Mouse (Mus musculus) cerebellum, adult (tissue): Measurements from ENCODE around the gene Gls2.
"Not testable (repeated sequence)": the region's sequence is repeated elsewhere in the genome, so short reads cannot be mapped to it uniquely, and the experiment has no call there.

Source experiments
- ATAC-seq: cut with Nextera tagmentation; 2 replicates; pipeline ENCODE4 v1.9.2; 2017; ENCODE audit warnings: mild to moderate bottlenecking, moderate library complexity, mixed read lengths; ENCODE audit not compliant: insufficient number of reproducible peaks, low FRiP score, low TSS enrichment

The Gls2 gene

DNA sequence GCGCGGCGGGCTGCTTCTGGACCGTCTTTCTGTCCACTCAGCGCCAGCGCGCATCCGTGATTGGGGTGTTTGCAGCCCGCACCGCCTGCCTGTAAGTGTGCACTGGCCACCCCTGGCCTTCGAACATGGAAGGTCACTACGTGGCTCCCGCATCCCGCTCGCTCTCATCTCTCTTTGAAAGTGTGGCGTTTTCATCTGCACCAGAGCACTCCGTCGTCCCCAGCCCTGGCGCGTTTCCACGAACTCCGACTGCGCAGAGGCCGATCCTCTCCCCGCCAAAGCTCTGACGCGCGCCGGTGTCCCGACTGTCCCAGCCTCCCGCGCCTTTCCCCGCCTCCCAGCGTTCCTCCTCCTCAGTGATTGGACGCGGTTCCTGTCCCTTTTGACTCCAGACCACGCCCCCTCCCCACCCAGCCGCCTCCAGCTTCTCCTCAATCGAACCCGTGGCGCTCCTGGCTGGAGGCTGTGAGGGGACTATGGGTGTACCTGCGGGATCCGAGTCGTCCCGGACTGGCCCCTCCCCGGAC, at the start of gene Gls2:
TSS of gene Gls2 (plus strand) at position 434 of the 527 bp plus-strand sequence.
- peak; percentile 95 for ATAC-seq

DNA sequence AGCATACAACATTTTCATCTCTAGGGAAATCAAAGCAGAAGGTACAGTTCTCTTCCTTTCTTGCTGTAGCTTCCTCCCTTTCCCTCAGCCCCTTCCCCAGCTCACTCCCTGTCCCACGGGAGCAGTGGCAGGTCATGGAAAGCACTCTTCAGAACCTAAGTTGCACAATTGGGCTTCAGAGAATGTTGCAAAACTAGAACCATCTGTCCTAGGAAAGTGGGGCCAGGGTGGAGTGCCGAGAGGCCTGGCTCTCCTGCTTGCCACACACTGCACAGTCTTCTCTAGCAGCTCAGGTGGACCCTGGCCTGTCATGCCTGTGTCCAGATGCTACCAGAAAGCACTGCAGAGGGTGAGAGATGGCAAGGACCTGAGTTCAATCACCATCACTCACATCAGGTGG, 49.3 kb upstream of the Gls2 start:
- no peak for ATAC-seq

DNA sequence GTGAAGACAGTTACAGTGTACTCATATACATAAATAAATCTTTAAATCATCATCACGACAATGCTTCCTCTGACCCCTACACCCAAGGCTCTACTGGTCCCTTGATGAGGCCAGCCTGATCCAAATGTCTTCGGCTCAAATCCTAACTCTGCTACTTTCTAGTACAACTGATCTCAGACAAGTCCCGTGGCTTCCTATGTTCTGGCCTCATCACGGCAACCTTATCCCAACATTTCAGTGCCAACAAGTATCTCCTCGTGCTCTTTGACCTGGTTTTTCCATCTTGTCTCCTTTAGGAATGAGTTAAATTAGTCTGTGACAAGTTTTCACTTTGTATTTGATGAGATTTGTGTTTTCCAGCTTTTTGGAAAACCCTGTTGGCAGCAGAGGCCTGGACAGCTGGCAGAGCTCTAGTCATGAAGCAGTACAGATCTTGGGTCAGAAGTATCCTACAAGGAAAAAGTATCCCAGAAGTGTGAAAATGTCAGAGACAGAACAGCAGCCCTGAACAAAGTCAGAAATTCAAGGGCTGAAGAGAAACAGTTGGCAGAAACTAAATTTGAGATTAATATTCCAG, 45.4 kb upstream of the Gls2 start:
- no peak for ATAC-seq

DNA sequence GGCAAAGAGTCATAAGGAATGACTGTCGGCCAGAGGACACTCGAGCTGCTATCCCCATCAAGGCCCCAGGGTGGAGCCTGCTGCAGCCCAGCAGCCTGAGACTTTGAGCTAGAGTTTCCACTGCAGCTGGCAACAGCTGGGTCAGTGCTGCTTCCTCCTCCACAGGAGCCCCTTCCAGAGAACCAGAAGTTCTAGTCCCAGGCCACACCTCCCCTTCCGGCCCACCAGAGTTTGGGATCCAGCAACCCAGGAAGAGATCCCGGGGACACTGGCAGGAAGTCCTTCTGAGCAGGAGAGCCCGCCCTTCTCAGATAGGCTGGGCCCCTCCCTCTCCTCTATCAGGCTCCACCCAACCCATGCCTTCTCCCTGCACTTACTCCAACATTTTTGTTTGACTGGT, 44.7 kb upstream of the Gls2 start:
- ATAC-seq = no peak

DNA sequence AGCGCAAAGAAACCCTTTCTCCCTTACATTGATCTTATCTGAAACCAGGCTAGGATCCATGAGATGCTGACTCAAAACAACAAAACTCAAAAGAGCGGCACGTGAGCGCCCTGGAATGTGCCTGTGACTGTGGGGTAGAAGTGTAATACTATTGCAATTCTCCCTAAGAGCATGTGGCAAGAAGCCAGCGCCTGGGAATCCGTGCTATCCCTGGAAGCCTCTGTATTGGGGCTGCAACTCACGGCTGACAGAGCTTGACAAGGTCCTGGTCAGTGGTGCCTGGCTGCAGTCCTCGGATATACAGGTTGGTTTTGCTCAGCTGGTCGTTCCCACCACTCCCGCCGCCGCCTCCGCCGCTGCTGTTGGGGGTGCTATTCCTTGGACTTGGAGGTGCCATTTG, 43.3 kb upstream of the Gls2 start:
- ATAC-seq = no peak

DNA sequence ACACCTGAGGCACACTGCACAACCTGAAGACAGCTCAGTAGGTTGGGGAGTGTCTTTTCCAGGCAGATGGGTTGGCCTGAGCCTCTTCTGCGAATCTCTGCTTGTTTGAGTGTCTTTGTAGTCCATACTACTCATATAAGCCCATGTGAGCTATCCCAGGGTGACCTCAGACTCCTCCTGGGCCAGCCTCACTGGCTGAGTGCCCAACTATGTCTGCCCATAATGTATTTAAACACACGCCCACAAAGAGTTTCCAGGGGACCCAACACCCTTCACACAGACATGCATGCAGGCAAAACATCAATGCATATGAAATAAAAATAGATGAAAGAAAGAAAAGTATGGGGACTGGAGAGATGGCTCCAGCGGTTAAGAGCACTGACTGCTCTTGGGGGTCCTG, 40.3 kb upstream of the Gls2 start:
- no peak for ATAC-seq

DNA sequence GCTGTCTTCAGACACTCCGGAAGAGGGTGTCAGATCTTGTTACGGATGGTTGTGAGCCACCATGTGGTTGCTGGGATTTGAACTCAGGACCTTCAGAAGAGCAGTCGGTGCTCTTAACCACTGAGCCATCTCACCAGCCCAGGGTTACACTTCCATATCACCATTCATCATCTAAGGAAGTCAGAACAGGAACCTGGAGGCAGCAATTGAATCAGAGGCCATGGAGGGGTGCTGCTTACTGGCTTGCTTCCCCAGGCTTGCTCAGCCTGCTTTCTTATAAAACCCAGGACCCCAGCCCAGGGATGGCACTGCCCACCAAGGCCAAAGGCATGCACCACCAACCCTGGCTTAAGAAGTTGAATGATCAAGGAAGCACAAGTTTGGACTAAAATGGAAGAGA, 28.5 kb upstream of the Gls2 start:
- ATAC-seq = not testable (repeated sequence)

DNA sequence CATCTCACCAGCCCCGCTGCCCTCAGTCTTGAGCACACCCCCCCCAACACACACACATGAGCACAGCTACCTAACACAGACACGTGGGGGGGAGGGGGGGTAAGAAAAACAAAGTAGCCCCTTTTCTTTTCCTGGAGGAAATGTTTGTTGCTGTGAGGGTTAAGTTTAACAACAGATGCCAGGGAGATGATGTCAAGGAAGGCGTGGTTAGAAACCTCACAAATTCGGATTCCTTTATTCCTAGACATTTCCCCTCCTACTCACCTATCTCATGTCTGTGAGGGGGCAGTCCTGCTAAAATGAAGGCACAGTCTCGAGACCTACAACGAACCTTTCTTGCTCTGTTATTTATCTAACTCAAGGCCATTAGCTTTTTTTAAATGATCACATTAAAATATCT, 27.2 kb upstream of the Gls2 start:
- no peak for ATAC-seq

DNA sequence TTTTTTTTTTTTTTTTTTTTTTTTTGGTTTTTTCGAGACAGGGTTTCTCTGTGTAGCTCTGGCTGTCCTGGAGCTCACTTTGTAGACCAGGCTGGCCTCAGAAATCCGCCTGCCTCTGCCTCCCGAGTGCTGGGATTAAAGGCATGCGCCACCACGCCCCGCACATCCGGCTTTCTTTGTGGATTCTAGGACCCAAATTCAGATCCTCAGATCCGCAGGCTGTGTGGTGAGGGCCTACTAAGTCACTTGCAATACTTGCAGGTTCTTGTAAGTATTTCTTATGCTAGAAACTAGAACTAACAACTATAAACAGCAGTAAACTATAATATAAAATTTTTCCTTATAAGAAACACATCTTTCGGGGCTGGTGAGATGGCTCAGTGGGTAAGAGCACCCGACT, 22.9 kb upstream of the Gls2 start:
- not testable (repeated sequence) for ATAC-seq

DNA sequence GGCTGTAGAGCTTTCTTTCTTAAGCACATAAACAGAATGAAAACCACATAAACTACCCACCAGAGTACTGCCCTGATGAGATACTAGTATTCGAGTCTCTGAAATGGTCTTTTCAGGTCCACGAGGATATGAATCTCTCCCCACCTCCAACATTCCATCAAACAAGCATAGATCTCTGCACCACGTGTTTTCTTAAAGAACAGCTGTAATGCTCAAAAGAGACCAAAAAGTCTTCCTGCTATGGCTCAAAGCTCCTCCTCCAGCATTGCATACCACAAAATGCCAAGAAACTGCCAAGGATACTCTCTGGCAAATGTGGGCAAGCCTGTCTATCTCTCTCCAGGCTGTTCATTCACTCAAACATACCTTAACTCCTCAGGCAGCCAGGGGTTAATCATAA, 19.0 kb upstream of the Gls2 start:
- ATAC-seq = no peak

DNA sequence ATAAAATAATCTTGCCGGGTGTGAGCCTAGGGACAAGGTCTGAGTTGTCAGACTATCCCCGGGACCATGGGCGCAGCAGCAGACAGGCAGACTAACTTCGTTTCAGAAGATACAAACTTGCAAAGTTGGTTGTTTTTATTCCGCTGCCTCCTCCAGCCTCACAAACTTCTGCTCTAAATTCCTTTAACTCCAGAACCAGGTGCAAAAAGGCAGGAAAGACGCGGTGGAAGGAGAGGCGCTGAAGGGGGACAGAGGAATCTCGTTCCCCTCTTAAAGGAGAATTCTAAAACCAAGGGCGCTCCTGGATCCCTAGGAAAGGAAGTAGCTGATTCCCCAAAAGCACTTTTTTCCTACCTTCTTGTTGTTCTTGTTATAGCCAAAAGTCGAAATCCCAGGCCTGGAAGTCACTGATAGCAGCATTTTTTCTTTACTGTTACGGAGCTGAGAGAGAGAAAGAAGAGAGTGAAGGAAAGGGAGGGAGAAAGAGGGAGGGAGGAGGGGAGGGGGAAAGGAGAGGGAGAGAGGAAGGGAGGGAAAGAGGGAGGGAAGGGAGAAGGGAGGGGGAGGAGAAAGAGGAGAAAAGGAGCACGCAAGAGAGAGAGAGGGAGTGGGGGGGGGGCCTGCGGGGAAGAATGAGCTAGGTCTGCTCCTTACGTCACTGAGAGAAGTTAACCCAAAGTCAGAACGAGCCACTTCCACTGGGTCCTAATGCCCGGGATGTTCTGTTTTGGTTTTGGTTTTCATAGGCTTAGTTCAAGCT, 18.1 kb upstream of the Gls2 start:
- no peak; the same call in 1 of the 2 replicates for ATAC-seq

DNA sequence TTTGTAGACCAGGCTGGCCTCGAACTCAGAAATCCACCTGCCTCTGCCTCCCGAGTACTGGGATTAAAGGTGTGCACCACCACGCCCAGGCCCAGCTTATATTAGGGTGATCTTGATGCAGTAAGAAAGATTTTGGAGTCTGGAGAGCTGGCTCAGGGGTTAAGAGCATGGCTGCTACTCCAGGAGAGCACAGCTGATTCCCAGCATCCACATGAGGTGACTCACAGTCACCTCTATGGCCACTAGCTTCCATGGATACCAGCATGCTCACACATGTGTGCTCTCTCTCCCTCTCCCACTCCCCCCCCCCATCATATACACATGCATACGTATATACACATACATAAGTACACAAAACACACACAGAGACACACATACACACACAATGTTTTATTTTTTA, 16.9 kb upstream of the Gls2 start:
- no peak for ATAC-seq

DNA sequence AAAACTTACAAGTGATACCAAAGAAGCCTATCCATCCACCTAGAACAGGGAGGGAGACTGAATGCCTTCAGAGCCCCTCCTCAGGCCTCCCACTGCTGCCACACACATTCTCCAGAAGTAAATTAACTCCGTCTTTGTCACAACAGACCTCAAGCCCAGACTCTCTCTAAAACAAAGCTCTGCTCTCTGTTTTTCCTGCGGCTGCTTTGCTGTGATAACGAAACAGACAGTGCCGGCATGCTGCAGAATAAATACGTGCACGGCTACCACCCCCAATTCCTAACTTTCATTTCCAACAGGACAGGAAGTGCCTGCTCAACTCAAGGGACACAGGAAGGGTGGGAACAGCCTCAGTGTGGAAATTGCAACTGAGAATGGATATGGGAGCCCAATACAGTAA, 14.3 kb upstream of the Gls2 start, which contains the start of gene Rbms2:
TSS of gene Rbms2 (minus strand) at position 309 of the 400 bp plus-strand sequence.
- no peak for ATAC-seq

DNA sequence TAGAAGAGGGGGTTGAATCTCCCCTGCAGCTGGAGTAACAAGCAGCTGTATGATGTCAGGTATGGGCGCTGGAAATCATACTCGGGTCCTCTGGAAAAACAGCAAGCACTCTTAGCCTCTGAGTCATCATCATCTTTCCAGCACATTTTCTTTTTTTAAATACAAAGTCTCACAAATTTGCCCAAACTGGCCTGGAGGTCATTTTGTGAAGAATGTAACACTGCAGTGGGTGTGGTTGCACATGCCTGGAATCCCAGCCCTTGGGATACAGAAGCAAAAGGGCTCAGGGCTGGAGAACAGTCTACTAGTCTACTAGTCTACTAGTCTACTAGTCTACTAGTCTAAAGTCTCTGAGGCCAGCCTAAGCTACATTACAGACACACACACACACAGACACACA, 10.0 kb upstream of the Gls2 start:
- ATAC-seq = no peak

DNA sequence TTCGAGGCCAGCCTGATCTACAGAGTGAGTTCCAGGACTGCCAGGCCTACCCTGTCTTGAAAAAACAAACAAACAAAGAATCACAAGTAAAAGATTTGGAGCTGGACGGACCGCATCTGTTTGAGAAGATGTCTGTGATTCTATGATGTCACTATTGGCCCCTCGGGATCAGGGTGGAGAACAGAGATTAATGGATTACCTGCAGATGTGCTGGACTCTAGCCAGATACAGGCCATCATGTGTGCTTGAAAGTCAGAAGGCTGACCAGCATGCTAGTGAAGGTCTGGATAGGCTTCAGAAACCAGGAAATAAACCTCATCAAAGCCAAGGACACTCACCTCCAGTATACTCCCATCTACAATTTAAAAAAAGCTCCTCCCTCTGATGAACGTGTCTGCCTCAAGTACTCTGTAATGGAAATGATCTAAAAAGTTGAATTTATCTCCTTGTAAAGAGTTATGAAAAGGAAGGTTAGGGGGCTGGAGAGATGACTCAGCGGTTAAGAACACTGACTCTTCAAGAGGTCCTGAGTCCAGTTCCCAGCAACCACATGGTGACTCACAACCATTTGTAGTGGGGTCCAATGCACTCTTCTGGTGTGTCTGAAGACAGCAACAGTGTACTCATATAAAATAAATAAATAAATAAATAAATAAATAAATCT, 8.8 kb upstream of the Gls2 start:
- no peak for ATAC-seq

DNA sequence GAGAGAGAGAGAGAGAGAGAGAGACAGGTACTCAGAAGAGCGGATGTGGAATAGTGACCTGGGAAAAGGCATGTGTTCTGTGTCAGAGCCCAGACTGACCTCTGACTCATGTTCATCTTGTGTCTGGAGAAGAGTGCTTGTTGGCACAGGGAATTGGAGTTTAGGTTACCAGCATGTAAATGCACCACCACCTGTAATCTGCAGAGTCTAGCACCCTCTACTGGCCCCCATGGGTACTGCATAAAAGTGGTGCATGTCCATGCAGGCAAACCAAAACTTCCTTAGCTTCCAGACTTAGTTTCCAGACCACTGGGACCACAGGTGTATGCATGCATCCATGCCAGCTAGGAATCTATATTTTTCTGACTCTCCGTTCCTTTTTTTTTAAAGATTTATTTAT, 8.3 kb upstream of the Gls2 start:
- no peak; the same call in 1 of the 2 replicates for ATAC-seq

DNA sequence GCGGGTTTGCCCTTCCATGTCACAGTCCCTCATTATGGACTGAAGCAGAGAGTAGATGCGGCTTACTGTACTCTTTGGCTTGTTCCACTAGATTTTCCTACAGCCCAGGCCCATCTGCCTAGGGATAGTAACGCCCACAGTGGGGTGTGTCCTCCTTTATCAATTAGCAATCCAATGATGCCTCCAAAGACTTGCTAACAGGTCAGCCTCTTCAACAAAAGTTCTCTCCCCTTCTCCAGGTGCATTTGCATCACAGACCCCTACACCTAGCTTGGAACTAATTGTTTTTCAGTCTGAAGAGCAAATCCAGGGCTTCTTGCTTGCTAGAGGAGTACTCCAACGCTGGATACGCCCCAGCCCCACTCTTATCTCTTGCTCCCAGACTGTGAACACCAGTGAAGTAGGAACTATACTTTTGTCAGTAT, 7.1 kb upstream of the Gls2 start:
- no peak for ATAC-seq

DNA sequence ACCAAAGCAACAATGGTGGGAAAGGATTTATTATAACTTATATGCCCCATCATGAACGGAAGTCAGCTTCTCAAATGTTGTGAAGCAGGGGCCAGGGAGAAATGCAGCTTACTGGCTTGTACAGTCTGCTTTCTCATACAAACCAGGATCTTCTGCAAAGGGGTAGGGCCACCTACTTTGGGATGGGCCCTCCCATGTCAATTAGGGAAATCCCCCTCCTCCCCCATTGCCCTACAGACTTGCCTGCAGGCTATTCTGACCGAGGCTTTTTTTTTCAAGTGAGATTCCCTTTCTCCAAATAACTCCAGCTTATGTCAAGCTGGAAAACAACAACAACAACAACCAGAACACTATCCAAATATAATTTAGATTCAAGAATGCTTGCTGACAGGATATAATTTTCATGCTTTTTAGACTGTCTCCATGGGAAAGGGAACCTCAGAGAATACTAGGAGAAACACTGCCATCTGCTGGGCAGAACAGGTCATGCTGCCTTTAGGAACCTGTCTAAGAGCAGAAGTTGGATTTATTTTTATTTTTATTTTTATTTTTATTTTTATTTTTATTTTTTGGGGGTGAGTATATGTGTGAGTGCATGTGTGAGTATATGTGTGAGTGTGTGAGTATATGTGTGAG, 5.9 kb upstream of the Gls2 start:
- no peak for ATAC-seq

DNA sequence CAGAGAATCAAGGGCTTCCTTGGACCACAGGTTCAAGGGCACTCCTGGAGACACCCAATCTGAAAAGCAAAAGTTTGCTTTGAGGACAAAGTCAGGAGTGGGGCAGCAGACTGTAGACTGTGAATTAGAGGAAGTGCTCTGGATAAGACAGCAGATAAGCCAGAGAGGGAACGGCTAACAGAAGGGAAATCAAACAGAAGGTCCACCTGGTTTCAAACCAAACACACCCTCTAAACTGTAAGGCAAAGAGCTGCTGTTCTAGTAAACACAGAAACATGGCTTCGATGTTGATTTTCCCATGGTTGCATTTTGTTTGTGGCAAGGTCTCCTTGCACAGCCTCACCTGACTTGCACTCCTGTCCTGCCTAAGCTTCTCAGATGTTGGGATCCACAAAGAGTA, 2.8 kb upstream of the Gls2 start:
- no peak for ATAC-seq

DNA sequence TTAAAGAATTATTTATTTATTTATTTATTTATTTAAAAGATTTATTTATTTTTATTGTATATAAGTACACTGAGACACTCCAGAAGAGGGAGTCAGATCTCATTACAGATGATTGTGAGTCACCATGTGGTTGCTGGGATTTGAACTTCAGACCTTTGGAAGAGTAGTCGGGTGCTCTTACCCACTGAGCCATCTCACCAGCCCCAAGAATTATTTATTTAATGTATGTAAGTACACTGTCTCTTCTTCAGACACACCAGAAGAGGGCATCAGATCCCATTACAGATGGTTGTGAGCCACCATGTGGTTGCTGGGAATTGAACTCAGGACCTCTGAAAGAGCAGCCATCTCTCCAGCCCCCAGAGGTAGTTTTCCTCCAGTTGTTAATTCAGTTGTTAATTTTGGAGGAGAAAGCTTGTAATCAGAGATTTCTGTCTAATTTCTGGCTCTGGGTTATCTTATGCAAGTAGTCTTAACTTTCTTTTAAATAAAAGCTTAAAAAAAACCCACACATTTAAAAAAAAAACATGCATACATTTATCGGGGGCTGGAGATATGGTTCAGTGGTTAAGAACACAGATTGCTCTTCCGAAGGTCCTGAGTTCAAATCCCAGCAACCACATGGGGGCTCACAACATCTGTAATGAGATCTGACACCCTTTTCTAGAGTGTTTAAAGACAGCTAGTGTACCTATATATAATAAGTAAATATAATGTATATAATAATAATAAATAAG, 2.1 kb upstream of the Gls2 start:
- not testable (repeated sequence) for ATAC-seq
